Mouse (Mus musculus) kidney, postnatal 14 days (tissue): ENCODE results near the gene Rnf183.
A peak's percentile ranks its signal among the peaks of the same experiment; 100 is the strongest.

Source experiments
- DNase-seq: peaks from one replicate; pipeline ENCODE4 v3.0.0; 2022; ENCODE audit warnings: mixed read lengths

Gene Rnf183

GRCm38 (mm10) chr4:62430678-62431077, 4.4 kb downstream of the Rnf183 start:
- no peak for DNase-seq

- DNase-seq: no peak
Observed at GRCm38 (mm10) chr4:62429616-62430015, 5.4 kb downstream of the Rnf183 start.

- no peak for DNase-seq
Observed at GRCm38 (mm10) chr4:62427978-62428758, 6.9 kb downstream of the Rnf183 start.

- DNase-seq: no peak
Observed at GRCm38 (mm10) chr4:62425891-62426290, 9.2 kb downstream of the Rnf183 start.

- no peak for DNase-seq
Observed at GRCm38 (mm10) chr4:62419091-62419490, 16.0 kb downstream of the Rnf183 start.

GRCm38 (mm10) chr4:62418448-62418847, 16.6 kb downstream of the Rnf183 start:
- no peak for DNase-seq

GRCm38 (mm10) chr4:62411606-62412005, 23.4 kb downstream of the Rnf183 start:
- no peak for DNase-seq

GRCm38 (mm10) chr4:62410325-62410724, 24.7 kb downstream of the Rnf183 start:
- DNase-seq: no peak

- no peak for DNase-seq
Observed at GRCm38 (mm10) chr4:62409615-62410014, 25.4 kb downstream of the Rnf183 start.

GRCm38 (mm10) chr4:62408601-62409282, 26.3 kb downstream of the Rnf183 start, which contains the start of the genes Cdc26 and Prpf4:
Cdc26 (minus strand) TSS chr4:62408642.
Prpf4 (plus strand) TSS chr4:62408797.
- DNase-seq: peak; percentile 99

GRCm38 (mm10) chr4:62407730-62408582, 27.1 kb downstream of the Rnf183 start:
- DNase-seq: peak; percentile 78

- DNase-seq: no peak
Observed at GRCm38 (mm10) chr4:62406133-62406532, 28.9 kb downstream of the Rnf183 start.

- no peak for DNase-seq
Observed at GRCm38 (mm10) chr4:62398956-62399355, 36.1 kb downstream of the Rnf183 start.

GRCm38 (mm10) chr4:62397616-62398365, 37.3 kb downstream of the Rnf183 start:
- DNase-seq: no peak

- DNase-seq: no peak
Observed at GRCm38 (mm10) chr4:62395806-62396205, 39.2 kb downstream of the Rnf183 start.

GRCm38 (mm10) chr4:62393459-62393858, 41.6 kb downstream of the Rnf183 start:
- DNase-seq: no peak

- DNase-seq: no peak
Observed at GRCm38 (mm10) chr4:62391892-62392291, 43.2 kb downstream of the Rnf183 start.

GRCm38 (mm10) chr4:62389592-62390512, 45.2 kb downstream of the Rnf183 start:
- DNase-seq: no peak

- no peak for DNase-seq
Observed at GRCm38 (mm10) chr4:62385439-62385838, 49.6 kb downstream of the Rnf183 start.

- no peak for DNase-seq
Observed at GRCm38 (mm10) chr4:62384159-62384558, 50.9 kb downstream of the Rnf183 start.

GRCm38 (mm10) chr4:62383752-62384151, 51.3 kb downstream of the Rnf183 start:
- no peak for DNase-seq
